Comparison of ENCODE assay signal across 7 mouse cellular contexts in genomic region chr10:81545161-81545747, GRCm38 (mm10). TPM values are rescaled to one million over a fixed set of nuclear protein-coding genes. Genes with fewer than 3 reads are reported as not detected.
A peak's percentile ranks its signal among the peaks of the same experiment; 100 is the strongest.
DNase-seq lines count a peak whose midpoint lies in the region; ATAC-seq lines count a peak whose summit lies in the region.

Gene Gna11 (minus strand): TSS chr10:81545190.

- H3K27ac ChIP-seq in embryonic facial prominence, embryonic 11.5 days (replicated peaks; ENCODE audit: low read depth, low read length) = peak within 1 kb of the TSS; percentile 67
- peak within 1 kb of the TSS; percentile 94 for H3K27ac ChIP-seq in limb, embryonic 10.5 days
- peak within 1 kb of the TSS; percentile 92 for H3K27ac ChIP-seq in midbrain, embryonic 13.5 days

- ATAC-seq in embryonic facial prominence, embryonic 11.5 days (replicated peaks; ENCODE audit: insufficient number of reproducible peaks, low FRiP score, low TSS enrichment, low read depth) = peak; percentile 95
- ATAC-seq in granulocyte monocyte progenitor cell, adult 5-6 weeks (replicated peaks; ENCODE audit: poor library complexity, severe bottlenecking) = peak; percentile 91
- ATAC-seq in midbrain, embryonic 13.5 days = peak; percentile 97

- no peaks in the 10 kb centered on the region for H3K9me3 ChIP-seq in embryonic facial prominence, embryonic 11.5 days (replicated peaks; ENCODE audit: control insufficient read depth, low read length)
- no peaks in the 10 kb centered on the region for H3K9me3 ChIP-seq in limb, embryonic 10.5 days (replicated peaks)
- no peaks in the 10 kb centered on the region for H3K9me3 ChIP-seq in midbrain, embryonic 13.5 days

- H3K36me3 ChIP-seq in embryonic facial prominence, embryonic 11.5 days (replicated peaks; ENCODE audit: control insufficient read depth, insufficient read depth, low read depth, low read length) = no peaks in the 10 kb centered on the region; the same call in 1 of the 2 replicates
- H3K36me3 ChIP-seq in limb, embryonic 10.5 days = peaks cover 28% of the 10 kb centered on the region
- no peaks in the 10 kb centered on the region for H3K36me3 ChIP-seq in midbrain, embryonic 13.5 days

- H3K4me1 ChIP-seq in embryonic facial prominence, embryonic 11.5 days (ENCODE audit: control insufficient read depth, insufficient read depth, low read length) = peaks cover 5% of the 10 kb centered on the region
- peaks cover 46% of the 10 kb centered on the region for H3K4me1 ChIP-seq in limb, embryonic 10.5 days
- H3K4me1 ChIP-seq in midbrain, embryonic 13.5 days (replicated peaks) = peaks cover 42% of the 10 kb centered on the region

- no peaks in the 10 kb centered on the region for H3K27me3 ChIP-seq in embryonic facial prominence, embryonic 11.5 days (ENCODE audit: control insufficient read depth, insufficient read depth, low read length)
- H3K27me3 ChIP-seq in limb, embryonic 10.5 days (ENCODE audit: low read depth, poor library complexity, severe bottlenecking) = no peaks in the 10 kb centered on the region
- H3K27me3 ChIP-seq in midbrain, embryonic 13.5 days = no peaks in the 10 kb centered on the region

- WGBS in embryonic facial prominence, embryonic 11.5 days = 2% methylated on average over 55 of the region's 59 CpGs
- WGBS in limb, embryonic 10.5 days = 1% methylated on average over 59 of the region's 59 CpGs
- 1% methylated on average over 57 of the region's 59 CpGs for WGBS in midbrain, embryonic 13.5 days

- peak within 1 kb of the TSS; percentile 75 for H3K4me3 ChIP-seq in embryonic facial prominence, embryonic 11.5 days (ENCODE audit: low read depth, low read length)
- H3K4me3 ChIP-seq in limb, embryonic 10.5 days = peak within 1 kb of the TSS; percentile 92
- H3K4me3 ChIP-seq in midbrain, embryonic 13.5 days (replicated peaks) = peak within 1 kb of the TSS; percentile 98

- peak; percentile 100 for DNase-seq in adrenal gland, postnatal 14 days
- DNase-seq in embryonic facial prominence, embryonic 11.5 days (ENCODE audit: low spot score) = peak; percentile 99
- peak; percentile 99 for DNase-seq in kidney, adult 11 months
- DNase-seq in limb, embryonic 10.5 days (ENCODE audit: low spot score) = peak; percentile 99
- peak; percentile 99 for DNase-seq in spleen, adult 12 weeks (ENCODE audit: low spot score)

- peak within 1 kb of the TSS; percentile 85 for H3K9ac ChIP-seq in embryonic facial prominence, embryonic 11.5 days (replicated peaks; ENCODE audit: low read length)
- peak within 1 kb of the TSS; percentile 98 for H3K9ac ChIP-seq in midbrain, embryonic 13.5 days (replicated peaks)

- H3K4me2 ChIP-seq in embryonic facial prominence, embryonic 11.5 days (ENCODE audit: low read depth, low read length) = peak within 1 kb of the TSS; percentile 84
- H3K4me2 ChIP-seq in midbrain, embryonic 13.5 days (replicated peaks) = peak within 1 kb of the TSS; percentile 91

RNA-seq across cellular contexts. Expression of gene Gna11, which starts in this region (rescaled TPM):
- 65.0 and 67.2 TPM in 2 replicates for total RNA-seq in adrenal gland, postnatal 14 days (2021)
- 62.0 and 68.6 TPM in 2 replicates for polyA plus RNA-seq in embryonic facial prominence, embryonic 11.5 days (2014; fragmentation: Nextera tagmentation; extraction: Ambion mirVana)
- 17.0 and 25.7 TPM in 2 replicates for total RNA-seq in granulocyte monocyte progenitor cell, adult 5-6 weeks (2014; fragmentation: Nextera tagmentation)
- 4.9 and 6.4 TPM in 2 replicates for total RNA-seq in granulocyte monocyte progenitor cell, adult 5-6 weeks (2017)
- polyA plus RNA-seq in limb, embryonic 10.5 days (2016; fragmentation: Nextera tagmentation; extraction: Ambion mirVana) = 88.5 and 91.5 TPM in 2 replicates
- 74.5 and 77.1 TPM in 2 replicates for polyA plus RNA-seq in midbrain, embryonic 13.5 days (2015; fragmentation: Nextera tagmentation; extraction: Ambion mirVana)

Comparison
In these comparisons a context has a peak if more than half of its experiments do, and no peak if none do; other contexts are left out.
1. Peak in every context shown above with its lines: DNase-seq, ATAC-seq, H3K4me3 ChIP-seq and H3K27ac ChIP-seq.